Mouse (Mus musculus): ENCODE measurements around the gene Sh3glb1. TPM values are rescaled to one million over a fixed set of nuclear protein-coding genes. Genes with fewer than 3 reads are reported as not detected.
A peak's percentile ranks its signal among the peaks of the same experiment; 100 is the strongest.

Gene Sh3glb1
- polyA plus RNA-seq, 1 experiment: 49.9 TPM

- TF ChIP-seq POLR2A (IDR thresholded peaks at IDR 0.05; ENCODE audit: borderline replicate concordance, extremely low read depth, insufficient read depth, insufficient read length, poor library complexity, severe bottlenecking) (no peak), CTCF (IDR thresholded peaks at IDR 0.05; ENCODE audit: borderline replicate concordance, extremely low read depth, insufficient read depth, insufficient read length) (no peak)
- DNase-seq (ENCODE audit: low read depth): no peak
Measured at GRCm38 (mm10) chr3:144721860-144722256, 1.7 kb upstream of the Sh3glb1 start.

GRCm38 (mm10) chr3:144721077-144721859 lies 1.1 kb upstream of the Sh3glb1 start:
- TF ChIP-seq POLR2A (IDR thresholded peaks at IDR 0.05; ENCODE audit: borderline replicate concordance, extremely low read depth, insufficient read depth, insufficient read length, poor library complexity, severe bottlenecking) (no peak), CTCF (IDR thresholded peaks at IDR 0.05; ENCODE audit: borderline replicate concordance, extremely low read depth, insufficient read depth, insufficient read length) (no peak)
- no peak for DNase-seq (ENCODE audit: low read depth)

- peak; percentile 76 for DNase-seq (ENCODE audit: low read depth)
Measured at GRCm38 (mm10) chr3:144719088-144719900, 841 bp downstream of the Sh3glb1 start.

GRCm38 (mm10) chr3:144718706-144719087 lies 1.4 kb downstream of the Sh3glb1 start:
- peak; percentile 59 for DNase-seq (ENCODE audit: low read depth)
- TF ChIP-seq POLR2A (IDR thresholded peaks at IDR 0.05; ENCODE audit: borderline replicate concordance, extremely low read depth, insufficient read depth, insufficient read length, poor library complexity, severe bottlenecking): no peak
- no peak for TF ChIP-seq CTCF (IDR thresholded peaks at IDR 0.05; ENCODE audit: borderline replicate concordance, extremely low read depth, insufficient read depth, insufficient read length)

More at GRCm38 (mm10) chr3:144719088-144719900, 841 bp downstream of the Sh3glb1 start:
- TF ChIP-seq POLR2A (IDR thresholded peaks at IDR 0.05; ENCODE audit: borderline replicate concordance, extremely low read depth, insufficient read depth, insufficient read length, poor library complexity, severe bottlenecking): no peak
- no peak for TF ChIP-seq CTCF (IDR thresholded peaks at IDR 0.05; ENCODE audit: borderline replicate concordance, extremely low read depth, insufficient read depth, insufficient read length)

GRCm38 (mm10) chr3:144717835-144718234 lies 2.3 kb downstream of the Sh3glb1 start:
- no peak for TF ChIP-seq CTCF (IDR thresholded peaks at IDR 0.05; ENCODE audit: borderline replicate concordance, extremely low read depth, insufficient read depth, insufficient read length)
- no peak for TF ChIP-seq POLR2A (IDR thresholded peaks at IDR 0.05; ENCODE audit: borderline replicate concordance, extremely low read depth, insufficient read depth, insufficient read length, poor library complexity, severe bottlenecking)
- peak; percentile 39 for DNase-seq (ENCODE audit: low read depth)

GRCm38 (mm10) chr3:144717121-144717520 lies 3.0 kb downstream of the Sh3glb1 start:
- TF ChIP-seq POLR2A (IDR thresholded peaks at IDR 0.05; ENCODE audit: borderline replicate concordance, extremely low read depth, insufficient read depth, insufficient read length, poor library complexity, severe bottlenecking): no peak
- TF ChIP-seq CTCF (IDR thresholded peaks at IDR 0.05; ENCODE audit: borderline replicate concordance, extremely low read depth, insufficient read depth, insufficient read length): no peak
- DNase-seq (ENCODE audit: low read depth): peak; percentile 21

GRCm38 (mm10) chr3:144715901-144716300 lies 4.2 kb downstream of the Sh3glb1 start:
- DNase-seq (ENCODE audit: low read depth): no peak
- TF ChIP-seq POLR2A (IDR thresholded peaks at IDR 0.05; ENCODE audit: borderline replicate concordance, extremely low read depth, insufficient read depth, insufficient read length, poor library complexity, severe bottlenecking) (no peak), CTCF (IDR thresholded peaks at IDR 0.05; ENCODE audit: borderline replicate concordance, extremely low read depth, insufficient read depth, insufficient read length) (no peak)

- peak; percentile 41 for DNase-seq (ENCODE audit: low read depth)
- TF ChIP-seq POLR2A (IDR thresholded peaks at IDR 0.05; ENCODE audit: borderline replicate concordance, extremely low read depth, insufficient read depth, insufficient read length, poor library complexity, severe bottlenecking): no peak
- no peak for TF ChIP-seq CTCF (IDR thresholded peaks at IDR 0.05; ENCODE audit: borderline replicate concordance, extremely low read depth, insufficient read depth, insufficient read length)
Measured at GRCm38 (mm10) chr3:144715033-144715432, 5.1 kb downstream of the Sh3glb1 start.

- TF ChIP-seq POLR2A (IDR thresholded peaks at IDR 0.05; ENCODE audit: borderline replicate concordance, extremely low read depth, insufficient read depth, insufficient read length, poor library complexity, severe bottlenecking) (no peak), CTCF (IDR thresholded peaks at IDR 0.05; ENCODE audit: borderline replicate concordance, extremely low read depth, insufficient read depth, insufficient read length) (no peak)
- DNase-seq (ENCODE audit: low read depth): no peak
Measured at GRCm38 (mm10) chr3:144714606-144715005, 5.5 kb downstream of the Sh3glb1 start.

GRCm38 (mm10) chr3:144714126-144714525 lies 6.0 kb downstream of the Sh3glb1 start:
- no peak for DNase-seq (ENCODE audit: low read depth)
- TF ChIP-seq POLR2A (IDR thresholded peaks at IDR 0.05; ENCODE audit: borderline replicate concordance, extremely low read depth, insufficient read depth, insufficient read length, poor library complexity, severe bottlenecking): no peak
- no peak for TF ChIP-seq CTCF (IDR thresholded peaks at IDR 0.05; ENCODE audit: borderline replicate concordance, extremely low read depth, insufficient read depth, insufficient read length)

- TF ChIP-seq POLR2A (IDR thresholded peaks at IDR 0.05; ENCODE audit: borderline replicate concordance, extremely low read depth, insufficient read depth, insufficient read length, poor library complexity, severe bottlenecking): no peak
- TF ChIP-seq CTCF (IDR thresholded peaks at IDR 0.05; ENCODE audit: borderline replicate concordance, extremely low read depth, insufficient read depth, insufficient read length): no peak
- DNase-seq (ENCODE audit: low read depth): peak; percentile 27
Measured at GRCm38 (mm10) chr3:144711607-144712206, 8.4 kb downstream of the Sh3glb1 start.

Data from brain, embryonic 14.5 days (tissue).